ENCODE assay signal across 22 mouse cellular contexts in the genomic region with DNA sequence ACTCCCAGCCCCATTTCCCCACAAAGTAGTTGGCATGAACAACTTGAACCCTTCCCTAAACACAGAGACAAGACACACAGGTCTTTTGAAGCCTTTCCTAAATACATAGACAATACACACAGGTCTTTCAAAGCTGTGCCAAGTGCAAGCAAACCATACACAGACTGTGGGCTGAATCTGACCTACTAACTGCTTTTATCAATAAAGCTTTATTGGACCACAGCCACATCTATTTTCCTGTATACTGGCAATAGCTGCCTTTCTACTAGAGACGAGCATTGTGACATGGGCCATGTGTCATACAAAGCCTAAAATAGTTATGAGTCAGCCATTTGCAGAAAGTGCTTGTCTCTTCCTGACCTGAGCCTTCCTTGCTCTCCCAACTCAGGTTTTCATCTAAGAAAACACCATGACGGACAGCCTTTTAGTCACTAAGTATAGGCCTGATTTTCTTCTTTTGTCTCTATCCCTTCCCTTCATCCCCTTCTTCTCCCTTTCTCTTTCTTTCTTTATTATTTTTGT. TPM values are rescaled to one million over a fixed set of nuclear protein-coding genes. Genes with fewer than 3 reads are reported as not detected.
DNase-seq lines count a peak whose midpoint lies in the region; ATAC-seq and TF ChIP-seq lines count a peak whose summit lies in the region.
"Had no signal": no experiment of that assay in that cellular context is flagged by ENCODE, and none has a peak within 500 bp of the region (broad histone marks: within the 10 kb centered on the region; RNA-seq: fewer than 3 reads in every experiment).

No protein-coding gene starts in this region.

- WGBS in heart, embryonic 11.5 days (ENCODE audit: insufficient replicate concordance), result 56% methylated on average over 2 of the region's 2 CpGs
- WGBS in liver, adult 2 months, result 28% methylated on average over 2 of the region's 2 CpGs
- 63% methylated on average over 2 of the region's 2 CpGs for WGBS in liver, embryonic 12.5 days (ENCODE audit: insufficient replicate concordance)
- WGBS in hindbrain, embryonic 10.5 days, result 85% methylated on average over 2 of the region's 2 CpGs

- in situ Hi-C loops in CH12.LX (cut with MboI; ENCODE audit: low pct_ligation_motif_present, low pct_unique_long_range_greater_than_20kb, low sequenced_read_pairs), result loop anchor here (10.0 kb wide), 1 partner anchor 111 kb away; no protein-coding TSS in a partner anchor

- no peaks in the 10 kb centered on the region for H3K27me3 ChIP-seq in heart, embryonic 11.5 days (ENCODE audit: control insufficient read depth, insufficient read depth, low read length)
- H3K27me3 ChIP-seq in liver, adult 2 months (ENCODE audit: control insufficient read depth, insufficient read depth, low read length), result no peaks in the 10 kb centered on the region
- H3K27me3 ChIP-seq in liver, embryonic 12.5 days (replicated peaks), result no peaks in the 10 kb centered on the region
- peaks cover 8% of the 10 kb centered on the region for H3K27me3 ChIP-seq in CH12.LX (replicated peaks)
- H3K27me3 ChIP-seq in hindbrain, embryonic 10.5 days (ENCODE audit: insufficient read depth, poor library complexity, severe bottlenecking), result no peaks in the 10 kb centered on the region
- H3K27me3 ChIP-seq: embryonic facial prominence, embryonic 12.5 days; forebrain, embryonic 13.5 days; hindbrain, embryonic 13.5 days had no signal

- H3K4me1 ChIP-seq in heart, embryonic 11.5 days (ENCODE audit: control insufficient read depth, insufficient read depth, low read length), result peaks cover 11% of the 10 kb centered on the region; the same call in 1 of the 2 replicates
- peaks cover 12% of the 10 kb centered on the region for H3K4me1 ChIP-seq in liver, adult 2 months (ENCODE audit: control insufficient read depth, insufficient read depth, low read length)
- peaks cover 10% of the 10 kb centered on the region for H3K4me1 ChIP-seq in liver, embryonic 12.5 days
- H3K4me1 ChIP-seq in CH12.LX (ENCODE audit: control insufficient read depth in 1 of 2, insufficient read depth in 2 of 2), result peaks cover 13 to 43% of the 10 kb centered on the region in 2 experiments
- peaks cover 23% of the 10 kb centered on the region for H3K4me1 ChIP-seq in embryonic fibroblast, embryonic 13.5 days (ENCODE audit: control insufficient read depth, insufficient read depth, low read length)
- H3K4me1 ChIP-seq in hindbrain, embryonic 10.5 days (replicated peaks), result peaks cover 25% of the 10 kb centered on the region

- dilution Hi-C loops in CH12.LX (cut with MboI; ENCODE audit: extremely low pct_ligation_motif_present, extremely low pct_unique_long_range_greater_than_20kb, low sequenced_read_pairs), result no loop called here

- ATAC-seq in heart, embryonic 11.5 days (replicated peaks; ENCODE audit: insufficient number of reproducible peaks, low FRiP score, low TSS enrichment), result no peak
- ATAC-seq in liver, embryonic 12.5 days, result no peak
- ATAC-seq: forebrain, embryonic 13.5 days; hindbrain, postnatal 0 days had no signal

- H3K9me3 ChIP-seq in heart, embryonic 11.5 days (replicated peaks; ENCODE audit: control insufficient read depth, low read length), result no peaks in the 10 kb centered on the region
- H3K9me3 ChIP-seq in liver, embryonic 12.5 days (replicated peaks), result no peaks in the 10 kb centered on the region
- no peaks in the 10 kb centered on the region for H3K9me3 ChIP-seq in CH12.LX (replicated peaks; ENCODE audit: low read length)
- H3K9me3 ChIP-seq in hindbrain, embryonic 10.5 days, result no peaks in the 10 kb centered on the region
- H3K9me3 ChIP-seq: embryonic facial prominence, embryonic 12.5 days; forebrain, embryonic 13.5 days; G1E; hindbrain, embryonic 13.5 days had no signal

- TF ChIP-seq POLR2A in liver, adult 2 months (IDR thresholded peaks at IDR 0.05; ENCODE audit: extremely low read depth, insufficient read depth, low read length), result no peak
- TF ChIP-seq POLR2A in CH12.LX (IDR thresholded peaks at IDR 0.05; ENCODE audit: low read depth, low read length), result no peak
- no peak for TF ChIP-seq POLR2A in embryonic fibroblast, embryonic 13.5 days (IDR thresholded peaks at IDR 0.05; ENCODE audit: low read depth, low read length)

- no peaks in the 10 kb centered on the region for H3K79me2 ChIP-seq in liver, adult 2 months (ENCODE audit: control insufficient read depth, insufficient read depth, low read length)
- no peaks in the 10 kb centered on the region for H3K79me2 ChIP-seq in CH12.LX (replicated peaks; ENCODE audit: control insufficient read depth, extremely low read depth, insufficient read depth, poor library complexity, severe bottlenecking)

- no peak for TF ChIP-seq RAD21 in CH12.LX (IDR thresholded peaks at IDR 0.05; ENCODE audit: low read depth, low read length)

- H3K4me2 ChIP-seq in heart, embryonic 11.5 days, result no peak overlapping the region
- H3K4me2 ChIP-seq in liver, embryonic 12.5 days, result no peak overlapping the region
- H3K4me2 ChIP-seq in CH12.LX (ENCODE audit: insufficient read depth, low read depth, poor library complexity, severe bottlenecking), result no peak overlapping the region
- H3K4me2 ChIP-seq: embryonic facial prominence, embryonic 12.5 days; forebrain, embryonic 13.5 days; hindbrain, embryonic 13.5 days had no signal

- peak; percentile 10 for DNase-seq in heart, adult 11 months
- peak; percentile 83 for DNase-seq in liver, adult 2 months (ENCODE audit: extremely low read depth, low read depth, low spot score)
- DNase-seq in CH12.LX (ENCODE audit: extremely low read depth), result no peak
- no peak for DNase-seq in hindbrain, embryonic 10.5 days (ENCODE audit: low spot score)
- no peak for DNase-seq in right cerebral cortex, postnatal 14 days
- DNase-seq: adrenal gland, adult 2 months; cerebellum, adult 11 months; cerebellum, adult 9-10 months; cerebellum, postnatal 25 days; gastrocnemius, adult 2 months; gastrocnemius, postnatal 25 days; heart, postnatal 10 days; heart, postnatal 4 days had no signal

- H3K9ac ChIP-seq in heart, embryonic 11.5 days (ENCODE audit: low read depth, low read length), result no peak overlapping the region
- H3K9ac ChIP-seq in liver, adult 2 months (ENCODE audit: low read depth, low read length), result no peak overlapping the region
- H3K9ac ChIP-seq in liver, embryonic 12.5 days, result no peak overlapping the region
- H3K9ac ChIP-seq in CH12.LX (ENCODE audit: insufficient read depth, low read depth), result no peak overlapping the region
- H3K9ac ChIP-seq: embryonic facial prominence, embryonic 12.5 days; forebrain, embryonic 13.5 days; hindbrain, embryonic 13.5 days had no signal

- TF ChIP-seq CTCF in liver, adult 2 months (IDR thresholded peaks at IDR 0.05; ENCODE audit: low read depth, low read length), result no peak
- no peak for TF ChIP-seq CTCF in CH12.LX (conservative IDR thresholded peaks at IDR 0.05 in 1 of 2, IDR thresholded peaks at IDR 0.05 in 1 of 2; ENCODE audit: low read depth in 2 of 2, low read length in 2 of 2)
- no peak for TF ChIP-seq CTCF in embryonic fibroblast, embryonic 13.5 days (IDR thresholded peaks at IDR 0.05; ENCODE audit: borderline replicate concordance, insufficient read depth, low read length)

- H3K27ac ChIP-seq in heart, embryonic 11.5 days (ENCODE audit: low read depth, low read length), result no peak overlapping the region
- no peak overlapping the region for H3K27ac ChIP-seq in liver, adult 2 months (replicated peaks; ENCODE audit: insufficient read depth, low read depth, low read length)
- H3K27ac ChIP-seq in liver, embryonic 12.5 days, result no peak overlapping the region
- no peak overlapping the region for H3K27ac ChIP-seq in CH12.LX (ENCODE audit: insufficient read depth, low read depth)
- 0 out of 2 replicates have a peak overlapping the region, but pooled peaks have one; percentile 54 for H3K27ac ChIP-seq in embryonic fibroblast, embryonic 13.5 days (ENCODE audit: insufficient read depth, low read length)
- H3K27ac ChIP-seq in hindbrain, embryonic 10.5 days, result no peak overlapping the region
- H3K27ac ChIP-seq: embryonic facial prominence, embryonic 12.5 days; forebrain, embryonic 13.5 days; gastrocnemius, adult 2 months; hindbrain, embryonic 13.5 days; hindbrain, postnatal 0 days had no signal

- no peaks in the 10 kb centered on the region for H3K36me3 ChIP-seq in heart, embryonic 11.5 days (ENCODE audit: control insufficient read depth, insufficient read depth, low read length)
- H3K36me3 ChIP-seq in liver, adult 2 months (ENCODE audit: control insufficient read depth, insufficient read depth, low read length), result no peaks in the 10 kb centered on the region
- no peaks in the 10 kb centered on the region for H3K36me3 ChIP-seq in liver, embryonic 12.5 days
- H3K36me3 ChIP-seq in CH12.LX (replicated peaks in 1 of 2; ENCODE audit: control insufficient read depth in 1 of 2, insufficient read depth in 1 of 2, low read length in 1 of 2), result no peaks in the 10 kb centered on the region
- H3K36me3 ChIP-seq in hindbrain, embryonic 10.5 days, result no peaks in the 10 kb centered on the region
- H3K36me3 ChIP-seq: embryonic facial prominence, embryonic 12.5 days; G1E; hindbrain, embryonic 13.5 days had no signal

- no peak for TF ChIP-seq EP300 in CH12.LX (IDR thresholded peaks at IDR 0.05; ENCODE audit: low read length)

- H3K4me3 ChIP-seq in heart, embryonic 11.5 days (ENCODE audit: low read depth, low read length), result no peak overlapping the region
- H3K4me3 ChIP-seq in liver, adult 2 months (ENCODE audit: insufficient read depth, low read depth, low read length), result no peak overlapping the region
- H3K4me3 ChIP-seq in liver, embryonic 12.5 days, result no peak overlapping the region
- no peak overlapping the region for H3K4me3 ChIP-seq in CH12.LX (replicated peaks in 1 of 3; ENCODE audit: low read depth in 2 of 3, low read length in 2 of 3, poor library complexity in 1 of 3)
- H3K4me3 ChIP-seq in embryonic fibroblast, embryonic 13.5 days (ENCODE audit: insufficient read depth, low read length), result no peak overlapping the region
- no peak overlapping the region for H3K4me3 ChIP-seq in hindbrain, embryonic 10.5 days
- H3K4me3 ChIP-seq: embryonic facial prominence, embryonic 12.5 days; forebrain, embryonic 13.5 days; gastrocnemius, adult 2 months; hindbrain, embryonic 13.5 days had no signal

RNA-seq across cellular contexts. Expression of a gene that starts 56.6 kb away (rescaled TPM):
- 7.4 and 9.2 TPM in 2 replicates for polyA plus RNA-seq in heart, embryonic 11.5 days (2014; fragmentation: Nextera tagmentation; extraction: Ambion mirVana)
- 1.4 and 2.0 TPM in 2 replicates for total RNA-seq in liver, adult 2 months (2014; rRNA removed)
- polyA plus RNA-seq in liver, adult 2 months (2012; rRNA removed), result 0.72 and 1.0 TPM in 2 replicates
- 5.1 and 5.5 TPM in 2 replicates for polyA plus RNA-seq in liver, embryonic 12.5 days (2016; fragmentation: Nextera tagmentation; extraction: Ambion mirVana)
- total RNA-seq in CH12.LX (2012; rRNA removed), result 0.17 and 0.93 TPM in 2 replicates
- total RNA-seq in CH12.LX (2014; rRNA removed), result 0.08 TPM in 1 of 2 replicates, not detected in the other
- polyA plus RNA-seq in CH12.LX (2012; ENCODE audit: insufficient read length, low read depth), result 0.21 TPM in 1 of 2 replicates, not detected in the other
- 3.9 and 4.5 TPM in 2 replicates for polyA plus RNA-seq in embryonic fibroblast, embryonic 13.5 days (2011; ENCODE audit: insufficient read length, low read depth, missing spikeins)
- 17.8 and 21.6 TPM in 2 replicates for polyA plus RNA-seq in hindbrain, embryonic 10.5 days (2016; fragmentation: Nextera tagmentation; extraction: Ambion mirVana)
- total RNA-seq: granulocyte monocyte progenitor cell, adult 5-6 weeks had no signal
- polyA plus RNA-seq: G1E had no signal

RNA-seq across cellular contexts. Expression of a gene that starts 59.8 kb away (rescaled TPM):
- 48.8 and 52.2 TPM in 2 replicates for polyA plus RNA-seq in heart, embryonic 11.5 days (2014; fragmentation: Nextera tagmentation; extraction: Ambion mirVana)
- 26.6 and 30.7 TPM in 2 replicates for total RNA-seq in liver, adult 2 months (2014; rRNA removed)
- 44.1 and 44.4 TPM in 2 replicates for polyA plus RNA-seq in liver, adult 2 months (2012; rRNA removed)
- 28.8 and 29.0 TPM in 2 replicates for polyA plus RNA-seq in liver, embryonic 12.5 days (2016; fragmentation: Nextera tagmentation; extraction: Ambion mirVana)
- total RNA-seq in CH12.LX (2012; rRNA removed), result 22.3 and 31.7 TPM in 2 replicates
- 97.5 and 140 TPM in 2 replicates for total RNA-seq in CH12.LX (2014; rRNA removed)
- polyA plus RNA-seq in CH12.LX (2012; ENCODE audit: insufficient read length, low read depth), result 26.1 and 28.0 TPM in 2 replicates
- polyA plus RNA-seq in embryonic fibroblast, embryonic 13.5 days (2011; ENCODE audit: insufficient read length, low read depth, missing spikeins), result 46.0 and 56.0 TPM in 2 replicates
- polyA plus RNA-seq in hindbrain, embryonic 10.5 days (2016; fragmentation: Nextera tagmentation; extraction: Ambion mirVana), result 71.5 and 85.4 TPM in 2 replicates

Comparison
In these comparisons a context has a peak if more than half of its experiments do, and no peak if none do; other contexts are left out.
1. DNase-seq: peak in heart, adult 11 months (single experiment) and liver, adult 2 months (single experiment); none in CH12.LX (single experiment), hindbrain, embryonic 10.5 days (single experiment) and right cerebral cortex, postnatal 14 days (single experiment).